Mouse (Mus musculus) cerebellum, postnatal 25 days (tissue): Measurements from ENCODE around the gene Gm11238.
A peak's percentile ranks its signal among the peaks of the same experiment; 100 is the strongest.
"Not testable (repeated sequence)": the region's sequence is repeated elsewhere in the genome, so short reads cannot be mapped to it uniquely, and the experiment has no call there.

Experiments
- DNase-seq, 2 experiments: peaks; one replicate each; pipeline ENCODE4 v3.0.0; 2021; ENCODE audit warnings: mixed read lengths in 2 of 2

Gm11238 gene

DNA sequence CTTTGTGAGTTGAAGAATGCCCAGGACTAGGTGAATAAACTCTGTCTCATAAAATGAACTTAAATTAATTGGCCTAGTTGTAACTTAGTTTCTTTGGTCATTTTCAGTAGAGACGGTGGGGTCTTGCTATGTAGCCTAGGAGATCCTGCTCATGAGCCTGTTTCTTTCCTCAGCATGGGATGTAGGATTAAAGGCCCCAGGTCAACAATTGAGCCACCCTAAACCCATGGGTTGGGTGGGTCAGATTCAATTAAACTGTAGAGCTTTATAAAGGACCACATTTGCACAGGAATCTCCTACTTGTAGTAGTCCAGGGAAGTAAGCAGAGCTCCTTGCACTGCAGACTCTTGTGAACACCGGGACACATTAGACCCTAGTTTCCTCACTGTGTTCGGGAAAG is at the start of gene Gm11238:
Gene Gm11238, plus strand, starts transcription at position 301 of the 400 bp plus-strand sequence.
- not testable (repeated sequence) for DNase-seq

DNA sequence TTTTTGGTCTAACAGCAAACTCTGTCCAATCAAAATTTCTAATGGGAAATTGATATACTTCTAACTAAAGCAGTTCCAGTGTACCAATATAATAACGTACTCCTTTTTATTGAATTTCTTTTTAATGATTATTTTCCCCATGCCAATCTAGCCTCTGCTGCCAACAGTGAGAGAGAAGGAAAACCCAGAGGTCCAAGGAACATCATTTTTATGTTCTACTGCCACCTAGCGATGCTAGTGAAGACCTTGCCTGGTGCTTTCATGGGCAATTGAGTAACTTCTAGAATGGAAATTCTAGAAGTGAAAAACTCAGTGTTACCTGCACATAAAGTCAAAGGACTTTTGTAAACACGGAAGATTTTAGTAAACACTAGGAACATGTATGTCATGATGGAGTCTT is 8.4 kb upstream of the Gm11238 start:
- peak in 1 of 2 experiments; percentile 4 for DNase-seq

DNA sequence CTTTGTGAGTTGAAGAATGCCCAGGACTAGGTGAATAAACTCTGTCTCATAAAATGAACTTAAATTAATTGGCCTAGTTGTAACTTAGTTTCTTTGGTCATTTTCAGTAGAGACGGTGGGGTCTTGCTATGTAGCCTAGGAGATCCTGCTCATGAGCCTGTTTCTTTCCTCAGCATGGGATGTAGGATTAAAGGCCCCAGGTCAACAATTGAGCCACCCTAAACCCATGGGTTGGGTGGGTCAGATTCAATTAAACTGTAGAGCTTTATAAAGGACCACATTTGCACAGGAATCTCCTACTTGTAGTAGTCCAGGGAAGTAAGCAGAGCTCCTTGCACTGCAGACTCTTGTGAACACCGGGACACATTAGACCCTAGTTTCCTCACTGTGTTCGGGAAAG is 15.0 kb downstream of the Gm11238 start, which contains the start of gene Gm11237:
Gene Gm11237, plus strand, starts transcription at position 301 of the 400 bp plus-strand sequence.
- not testable (repeated sequence) for DNase-seq

DNA sequence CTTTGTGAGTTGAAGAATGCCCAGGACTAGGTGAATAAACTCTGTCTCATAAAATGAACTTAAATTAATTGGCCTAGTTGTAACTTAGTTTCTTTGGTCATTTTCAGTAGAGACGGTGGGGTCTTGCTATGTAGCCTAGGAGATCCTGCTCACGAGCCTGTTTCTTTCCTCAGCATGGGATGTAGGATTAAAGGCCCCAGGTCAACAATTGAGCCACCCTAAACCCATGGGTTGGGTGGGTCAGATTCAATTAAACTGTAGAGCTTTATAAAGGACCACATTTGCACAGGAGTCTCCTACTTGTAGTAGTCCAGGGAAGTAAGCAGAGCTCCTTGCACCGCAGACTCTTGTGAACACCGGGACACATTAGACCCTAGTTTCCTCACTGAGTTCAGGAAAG is 30.1 kb downstream of the Gm11238 start, which contains the start of gene Gm11236:
Gene Gm11236, plus strand, starts transcription at position 301 of the 400 bp plus-strand sequence.
- DNase-seq: not testable (repeated sequence)

GRCm38 (mm10) chr4:73661864-73662263 is 54.2 kb downstream of the Gm11238 start:
- not testable (repeated sequence) for DNase-seq

GRCm38 (mm10) chr4:73668054-73668453 is 60.4 kb downstream of the Gm11238 start, which contains the start of gene Gm11239:
TSS of gene Gm11239 (plus strand) at chr4:73668354.
- DNase-seq: not testable (repeated sequence)

GRCm38 (mm10) chr4:73683216-73683615 is 75.5 kb downstream of the Gm11238 start, which contains the start of gene Gm428:
TSS of gene Gm428 (plus strand) at chr4:73683516.
- DNase-seq: not testable (repeated sequence)
